Mouse (Mus musculus): Measurements from ENCODE around the gene Pex13. TPM values are rescaled to one million over a fixed set of nuclear protein-coding genes. Genes with fewer than 3 reads are reported as not detected.

Pex13 gene
- polyA plus RNA-seq (2014; fragmentation: Nextera tagmentation; extraction: Ambion mirVana), result 42.8 and 43.6 TPM in 2 replicates

DNA sequence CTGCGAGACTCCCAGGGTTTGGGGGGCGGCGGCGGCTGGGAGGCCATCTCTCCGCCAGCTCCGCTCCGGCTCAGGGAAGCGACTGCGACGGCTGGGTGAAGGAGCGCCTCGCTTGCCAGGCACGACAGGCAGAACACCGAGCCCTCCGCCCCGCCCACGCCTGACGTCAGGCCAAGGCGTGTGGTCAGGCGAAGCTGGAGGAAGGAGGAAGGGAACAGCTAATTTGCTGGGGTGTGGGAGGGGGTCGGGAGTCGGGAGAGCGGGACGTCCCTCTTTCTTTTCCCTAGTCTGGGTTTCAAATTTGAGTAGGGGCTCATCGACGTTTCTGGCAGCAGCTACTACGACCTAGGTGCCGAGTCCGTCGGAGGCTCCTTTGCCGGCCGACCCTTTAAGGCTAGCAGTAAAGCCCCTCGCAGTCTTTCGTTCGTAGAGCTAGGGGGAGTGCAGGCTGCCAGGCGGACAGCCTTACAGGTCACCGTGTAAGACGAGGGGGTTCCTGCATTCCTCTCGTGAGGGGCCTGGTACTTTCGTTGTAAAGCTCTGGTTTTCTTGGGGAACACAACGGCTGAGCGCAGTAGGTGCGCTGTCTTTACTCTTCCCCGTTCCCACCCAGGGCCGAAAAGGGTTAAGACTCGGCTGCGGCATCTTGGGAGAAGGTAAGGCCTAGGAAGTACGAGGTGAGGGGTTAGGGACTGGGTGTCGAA, at the start of gene Pex13:
Gene Pex13 (minus strand): TSS at position 162 of the 704 bp plus-strand sequence.
- no peaks in the 10 kb centered on the region for H3K4me1 ChIP-seq (replicated peaks; ENCODE audit: control insufficient read depth, insufficient read depth, low read length)
- H3K4me2 ChIP-seq (ENCODE audit: low read depth, low read length, severe bottlenecking), result peak within 1 kb of the TSS; percentile 64
- peak within 1 kb of the TSS; percentile 86 for H3K27ac ChIP-seq (ENCODE audit: low read depth, low read length)
- H3K4me3 ChIP-seq (ENCODE audit: low read depth, low read length), result peak within 1 kb of the TSS; percentile 91
- H3K36me3 ChIP-seq (ENCODE audit: control insufficient read depth, insufficient read depth, low read length), result no peaks in the 10 kb centered on the region
- WGBS, result under 1% methylated on average over 49 of the region's 49 CpGs
- H3K9me3 ChIP-seq (ENCODE audit: control insufficient read depth, low read length), result no peaks in the 10 kb centered on the region
- ATAC-seq (replicated peaks; ENCODE audit: low FRiP score) (peak; percentile 99), DNase-seq (ENCODE audit: low spot score) (peak; percentile 99)
- no peaks in the 10 kb centered on the region for H3K27me3 ChIP-seq (ENCODE audit: control insufficient read depth, insufficient read depth, low read length)
- H3K9ac ChIP-seq (ENCODE audit: low read length), result peak within 1 kb of the TSS; percentile 90

DNA sequence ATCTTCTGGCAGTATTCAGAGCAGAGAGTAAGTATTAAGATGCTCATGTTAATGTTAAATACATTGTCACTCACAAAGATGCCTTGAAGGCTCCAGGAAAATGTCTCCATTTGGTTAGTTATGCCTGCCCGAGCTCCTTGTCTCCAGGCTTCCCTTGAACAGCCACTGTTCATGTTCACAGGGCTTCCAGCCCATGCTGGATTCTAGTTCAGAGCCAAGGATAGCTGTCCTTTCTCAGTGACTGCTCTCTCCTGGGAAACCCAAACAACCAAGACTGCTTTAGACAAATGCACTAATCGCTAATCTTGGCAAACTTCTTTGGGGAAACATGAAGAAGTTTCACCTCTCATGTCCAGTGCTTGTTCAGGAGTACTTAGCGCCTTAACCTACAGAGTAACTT, 46.5 kb upstream of the Pex13 start:
- no peaks in the 10 kb centered on the region for H3K9me3 ChIP-seq (ENCODE audit: control insufficient read depth, low read length)
- 88% methylated on average over 3 of the region's 3 CpGs for WGBS
- H3K27me3 ChIP-seq (ENCODE audit: control insufficient read depth, insufficient read depth, low read length), result no peaks in the 10 kb centered on the region
- H3K4me3 ChIP-seq (ENCODE audit: low read depth, low read length), result no peak overlapping the region
- no peak overlapping the region for H3K27ac ChIP-seq (ENCODE audit: low read depth, low read length)
- H3K36me3 ChIP-seq (ENCODE audit: control insufficient read depth, insufficient read depth, low read length), result no peaks in the 10 kb centered on the region; the same call in 1 of the 2 replicates
- H3K4me2 ChIP-seq (ENCODE audit: low read depth, low read length, severe bottlenecking), result no peak overlapping the region
- H3K9ac ChIP-seq (ENCODE audit: low read length), result no peak overlapping the region
- DNase-seq (ENCODE audit: low spot score) (no peak), ATAC-seq (replicated peaks; ENCODE audit: low FRiP score) (no peak)
- no peaks in the 10 kb centered on the region for H3K4me1 ChIP-seq (replicated peaks; ENCODE audit: control insufficient read depth, insufficient read depth, low read length)

DNA sequence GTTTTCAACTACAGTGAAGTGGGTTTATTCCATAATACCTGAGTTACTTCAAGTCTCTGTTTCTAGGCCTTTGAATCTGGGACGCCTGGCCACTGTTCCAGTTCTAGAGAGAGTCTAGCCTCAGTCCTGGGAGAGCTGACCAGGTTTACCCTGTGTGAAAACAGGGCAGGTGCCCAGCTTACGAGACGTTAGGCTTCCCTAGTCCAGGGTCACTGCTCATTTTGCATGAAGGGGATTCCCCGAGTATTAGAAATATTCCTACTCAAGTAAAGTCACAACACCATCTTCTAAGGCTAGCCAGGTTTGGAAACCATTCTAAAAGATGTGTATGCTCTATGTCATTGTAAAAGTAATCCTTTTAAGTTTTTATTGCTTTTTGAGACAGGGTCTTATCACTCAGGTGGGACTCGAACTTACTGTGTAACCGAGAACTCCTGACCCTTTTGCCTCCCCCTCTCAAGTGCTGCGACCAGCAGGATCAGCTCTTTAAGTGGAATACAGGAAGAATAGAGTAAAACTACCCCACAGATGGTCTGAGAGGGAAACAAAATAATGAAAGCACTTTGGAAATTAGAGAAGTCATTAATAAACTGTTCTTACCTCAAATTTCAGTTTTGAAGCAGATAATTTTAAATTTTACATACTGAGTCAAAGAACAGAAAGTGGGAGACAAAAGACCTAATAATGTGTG, 39.0 kb upstream of the Pex13 start:
- Histone ChIP-seq H3K4me2 (ENCODE audit: low read depth, low read length, severe bottlenecking) (no peak overlapping the region), H3K9ac (ENCODE audit: low read length) (no peak overlapping the region), H3K27me3 (ENCODE audit: control insufficient read depth, insufficient read depth, low read length) (no peaks in the 10 kb centered on the region), H3K9me3 (ENCODE audit: control insufficient read depth, low read length) (no peaks in the 10 kb centered on the region), H3K36me3 (ENCODE audit: control insufficient read depth, insufficient read depth, low read length) (no peaks in the 10 kb centered on the region; the same call in 1 of the 2 replicates), H3K4me1 (replicated peaks; ENCODE audit: control insufficient read depth, insufficient read depth, low read length) (no peaks in the 10 kb centered on the region), H3K27ac (ENCODE audit: low read depth, low read length) (no peak overlapping the region), H3K4me3 (ENCODE audit: low read depth, low read length) (no peak overlapping the region)
- no peak for DNase-seq (ENCODE audit: low spot score)
- ATAC-seq (replicated peaks; ENCODE audit: low FRiP score), result no peak
- WGBS, result 87% methylated on average over 7 of the region's 7 CpGs

DNA sequence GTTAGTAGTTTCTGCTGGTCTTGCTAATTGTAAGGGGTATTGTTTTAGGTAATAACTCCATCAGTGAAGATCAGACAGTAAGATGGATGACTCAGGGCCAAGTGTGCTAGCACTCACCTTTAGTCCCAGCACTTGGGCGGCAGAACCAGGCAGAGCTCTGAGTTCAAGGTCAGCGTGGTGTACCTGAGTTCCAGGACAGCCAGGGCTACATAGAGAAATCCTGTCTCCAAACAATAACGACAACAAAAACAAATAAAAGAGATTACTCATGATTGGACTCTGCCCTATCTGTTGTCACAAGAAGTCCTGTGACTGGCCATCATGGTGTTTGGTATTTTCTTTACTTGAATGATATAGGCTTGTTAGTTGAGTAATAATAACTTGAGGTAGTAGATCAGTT, 36.1 kb upstream of the Pex13 start:
- WGBS, result 97% methylated on average over 3 of the region's 3 CpGs
- Histone ChIP-seq H3K36me3 (ENCODE audit: control insufficient read depth, insufficient read depth, low read length) (no peaks in the 10 kb centered on the region; the same call in 1 of the 2 replicates), H3K9ac (ENCODE audit: low read length) (no peak overlapping the region), H3K4me1 (replicated peaks; ENCODE audit: control insufficient read depth, insufficient read depth, low read length) (no peaks in the 10 kb centered on the region), H3K4me2 (ENCODE audit: low read depth, low read length, severe bottlenecking) (no peak overlapping the region), H3K27ac (ENCODE audit: low read depth, low read length) (no peak overlapping the region), H3K27me3 (ENCODE audit: control insufficient read depth, insufficient read depth, low read length) (no peaks in the 10 kb centered on the region), H3K4me3 (ENCODE audit: low read depth, low read length) (no peak overlapping the region), H3K9me3 (ENCODE audit: control insufficient read depth, low read length) (no peaks in the 10 kb centered on the region)
- DNase-seq (ENCODE audit: low spot score), result no peak
- ATAC-seq (replicated peaks; ENCODE audit: low FRiP score), result no peak

DNA sequence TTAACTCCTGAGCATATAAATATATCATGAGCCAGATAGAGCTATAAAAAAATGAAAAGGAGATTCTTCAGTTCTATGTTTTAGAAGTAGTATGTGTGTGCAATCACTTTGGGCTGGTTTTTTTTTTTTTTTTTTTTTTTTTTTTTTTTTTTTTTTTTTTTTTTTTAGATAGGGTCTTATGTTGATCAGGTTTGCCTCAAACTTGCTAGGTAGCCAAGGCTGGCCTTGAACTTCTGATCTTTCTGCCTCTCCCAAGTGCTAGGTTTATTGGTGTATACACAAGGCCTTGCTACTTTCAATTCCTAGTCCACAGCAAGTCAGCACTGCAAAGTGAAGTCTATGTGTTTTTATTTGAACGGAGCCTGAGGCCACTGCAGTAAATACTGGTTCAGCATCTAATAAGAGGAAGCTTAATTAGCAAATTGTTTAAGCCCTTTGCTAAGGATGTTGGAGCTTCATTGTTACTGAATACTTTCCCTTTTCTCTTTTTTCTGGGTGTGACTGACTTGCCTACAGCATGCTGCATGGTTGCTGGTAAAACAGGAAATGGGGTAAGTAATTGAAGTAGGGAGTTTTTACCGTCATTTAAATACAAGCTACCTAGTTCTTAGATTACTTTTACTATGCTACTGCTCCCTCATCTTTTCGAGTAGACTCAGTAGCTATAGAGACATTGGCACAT, 33.8 kb upstream of the Pex13 start:
- 71% methylated on average over 3 of the region's 3 CpGs for WGBS
- ATAC-seq (replicated peaks; ENCODE audit: low FRiP score), result no peak
- Histone ChIP-seq H3K9ac (ENCODE audit: low read length) (no peak overlapping the region), H3K27me3 (ENCODE audit: control insufficient read depth, insufficient read depth, low read length) (no peaks in the 10 kb centered on the region), H3K4me3 (ENCODE audit: low read depth, low read length) (no peak overlapping the region), H3K4me2 (ENCODE audit: low read depth, low read length, severe bottlenecking) (no peak overlapping the region), H3K27ac (ENCODE audit: low read depth, low read length) (no peak overlapping the region), H3K36me3 (ENCODE audit: control insufficient read depth, insufficient read depth, low read length) (no peaks in the 10 kb centered on the region; the same call in 1 of the 2 replicates), H3K4me1 (replicated peaks; ENCODE audit: control insufficient read depth, insufficient read depth, low read length) (no peaks in the 10 kb centered on the region), H3K9me3 (ENCODE audit: control insufficient read depth, low read length) (no peaks in the 10 kb centered on the region)
- DNase-seq (ENCODE audit: low spot score), result no peak

DNA sequence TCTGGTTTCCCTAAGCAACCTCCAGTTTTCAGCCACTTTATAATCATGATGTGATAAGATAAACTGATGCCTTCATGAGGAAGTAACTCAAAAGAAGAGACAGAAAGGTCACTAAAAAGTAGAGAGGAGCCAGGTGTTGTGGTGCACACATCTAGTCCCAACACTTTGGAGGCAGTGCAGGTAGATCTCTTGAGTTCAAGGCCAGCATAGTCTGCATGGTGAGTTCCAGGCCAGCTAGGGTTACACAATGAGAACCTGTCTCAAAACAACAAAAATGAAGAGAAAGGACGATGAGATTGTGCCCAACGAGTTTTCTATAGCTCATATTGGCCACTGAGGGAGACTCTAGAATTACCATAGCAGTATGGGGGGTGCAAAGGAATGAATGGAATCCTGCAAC, 32.8 kb upstream of the Pex13 start:
- DNase-seq (ENCODE audit: low spot score) (no peak), ATAC-seq (replicated peaks; ENCODE audit: low FRiP score) (no peak)
- no peak overlapping the region for H3K9ac ChIP-seq (ENCODE audit: low read length)
- no peak overlapping the region for H3K27ac ChIP-seq (ENCODE audit: low read depth, low read length)
- H3K27me3 ChIP-seq (ENCODE audit: control insufficient read depth, insufficient read depth, low read length), result no peaks in the 10 kb centered on the region
- H3K4me1 ChIP-seq (replicated peaks; ENCODE audit: control insufficient read depth, insufficient read depth, low read length), result no peaks in the 10 kb centered on the region
- H3K9me3 ChIP-seq (ENCODE audit: control insufficient read depth, low read length), result no peaks in the 10 kb centered on the region
- H3K4me2 ChIP-seq (ENCODE audit: low read depth, low read length, severe bottlenecking), result no peak overlapping the region
- no peak overlapping the region for H3K4me3 ChIP-seq (ENCODE audit: low read depth, low read length)
- no peaks in the 10 kb centered on the region; the same call in 1 of the 2 replicates for H3K36me3 ChIP-seq (ENCODE audit: control insufficient read depth, insufficient read depth, low read length)
- WGBS, result 82% methylated on average over 2 of the region's 2 CpGs

DNA sequence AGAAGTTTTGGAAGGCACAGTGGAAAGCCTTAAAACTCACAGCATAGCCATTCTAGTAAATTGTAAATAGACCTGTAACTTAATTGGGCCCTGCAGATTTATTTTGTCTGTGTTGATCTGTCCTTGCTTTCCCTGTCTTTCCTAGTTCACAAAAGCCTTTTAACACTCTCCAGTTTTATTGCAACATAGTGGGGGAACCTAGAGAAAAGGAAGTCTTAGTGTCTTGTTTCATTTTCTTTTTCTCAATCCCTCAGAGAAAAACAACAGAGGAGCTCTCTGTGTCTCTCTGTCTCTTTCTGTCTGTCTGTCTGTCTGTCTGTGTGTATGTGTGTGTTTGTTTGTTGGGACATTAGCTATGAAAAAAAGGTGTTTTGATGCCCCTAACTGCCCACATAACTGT, 30.1 kb upstream of the Pex13 start:
- Histone ChIP-seq H3K9me3 (ENCODE audit: control insufficient read depth, low read length) (no peaks in the 10 kb centered on the region), H3K4me1 (replicated peaks; ENCODE audit: control insufficient read depth, insufficient read depth, low read length) (no peaks in the 10 kb centered on the region), H3K9ac (ENCODE audit: low read length) (no peak overlapping the region), H3K27ac (ENCODE audit: low read depth, low read length) (no peak overlapping the region), H3K36me3 (ENCODE audit: control insufficient read depth, insufficient read depth, low read length) (no peaks in the 10 kb centered on the region), H3K4me2 (ENCODE audit: low read depth, low read length, severe bottlenecking) (no peak overlapping the region), H3K27me3 (ENCODE audit: control insufficient read depth, insufficient read depth, low read length) (no peaks in the 10 kb centered on the region), H3K4me3 (ENCODE audit: low read depth, low read length) (no peak overlapping the region)
- DNase-seq (ENCODE audit: low spot score) (no peak), ATAC-seq (replicated peaks; ENCODE audit: low FRiP score) (no peak)

DNA sequence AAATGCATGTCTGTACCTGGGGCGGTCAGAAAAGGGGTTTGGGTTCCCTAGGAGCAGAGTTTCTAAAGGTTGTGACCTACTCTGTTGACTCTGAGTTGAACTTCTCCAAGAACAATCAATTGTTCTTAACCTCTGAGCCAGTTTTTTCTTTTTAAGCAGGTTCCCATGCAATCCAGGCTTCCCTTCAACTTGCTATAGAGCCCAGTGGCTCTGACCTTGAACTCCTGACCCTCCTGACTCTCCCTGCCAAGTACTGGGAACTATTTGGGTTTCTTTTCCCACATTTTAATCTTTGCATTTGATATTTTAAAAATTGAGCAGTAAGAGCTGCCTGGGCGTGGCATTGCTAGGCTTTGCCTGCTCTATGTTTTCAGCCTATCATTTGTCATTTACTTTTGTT, 27.5 kb upstream of the Pex13 start:
- H3K27ac ChIP-seq (ENCODE audit: low read depth, low read length), result no peak overlapping the region
- no peaks in the 10 kb centered on the region for H3K9me3 ChIP-seq (ENCODE audit: control insufficient read depth, low read length)
- WGBS, result 83% methylated on average over 2 of the region's 2 CpGs
- no peak for ATAC-seq (replicated peaks; ENCODE audit: low FRiP score)
- H3K27me3 ChIP-seq (ENCODE audit: control insufficient read depth, insufficient read depth, low read length), result no peaks in the 10 kb centered on the region
- no peak for DNase-seq (ENCODE audit: low spot score)
- no peak overlapping the region for H3K4me2 ChIP-seq (ENCODE audit: low read depth, low read length, severe bottlenecking)
- H3K4me3 ChIP-seq (ENCODE audit: low read depth, low read length), result no peak overlapping the region
- no peak overlapping the region for H3K9ac ChIP-seq (ENCODE audit: low read length)
- no peaks in the 10 kb centered on the region for H3K36me3 ChIP-seq (ENCODE audit: control insufficient read depth, insufficient read depth, low read length)
- no peaks in the 10 kb centered on the region for H3K4me1 ChIP-seq (replicated peaks; ENCODE audit: control insufficient read depth, insufficient read depth, low read length)
